Mouse (Mus musculus): ENCODE data around the gene Cwf19l1.

DNA sequence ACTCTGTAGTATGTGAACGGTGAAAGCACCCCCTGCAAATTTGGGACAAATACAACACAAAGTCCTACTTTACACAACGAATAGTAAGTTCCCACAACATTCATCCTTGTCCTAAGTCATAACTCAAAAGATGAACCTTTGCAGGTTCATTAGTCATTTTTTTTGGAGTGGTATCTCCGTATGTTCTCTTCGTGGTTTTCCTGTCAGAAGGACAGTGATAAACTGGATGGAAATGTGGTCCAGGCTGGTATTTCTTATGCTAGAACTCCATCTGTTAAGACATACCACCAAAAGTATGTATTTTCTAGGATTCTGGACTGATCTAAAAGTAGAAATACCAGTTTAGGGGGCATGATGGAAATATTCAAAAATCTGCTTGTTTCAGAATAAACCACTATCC, 67.4 kb downstream of the Cwf19l1 start:
- no peak for TF ChIP-seq CTCF (IDR thresholded peaks at IDR 0.05; ENCODE audit: low read depth)
- no peak for TF ChIP-seq EP300 (IDR thresholded peaks at IDR 0.05; ENCODE audit: low read depth)
